Mouse (Mus musculus) neural tube, embryonic 13.5 days (tissue): ENCODE data around the gene Tubal3. TPM values are rescaled to one million over a fixed set of nuclear protein-coding genes. Genes with fewer than 3 reads are reported as not detected.

ENCODE experiments used
- ATAC-seq: fragments of 200-750 bp; cut with Nextera tagmentation; 2 replicates; pipeline ENCODE4 v1.8.0; 2017; ENCODE audit warnings: low read depth, mild to moderate bottlenecking, moderate TSS enrichment, moderate library complexity
- H3K27ac ChIP-seq: fragments of 300-500 bp; sonication (generic); replicated peaks from 2 replicates; pipeline ENCODE4 v1.5.1; 2015; ENCODE audit warnings: moderate library complexity, mild to moderate bottlenecking, inconsistent platforms
- H3K27me3 ChIP-seq: fragments of 300-500 bp; sonication (generic); 2 replicates; pipeline ENCODE4 v1.6.1; 2015; ENCODE audit warnings: mild to moderate bottlenecking, inconsistent platforms
- H3K36me3 ChIP-seq: fragments of 300-500 bp; sonication (generic); 2 replicates; pipeline ENCODE4 v1.6.1; 2015; ENCODE audit warnings: mild to moderate bottlenecking, inconsistent platforms
- H3K4me1 ChIP-seq: fragments of 300-500 bp; sonication (generic); replicated peaks from 2 replicates; pipeline ENCODE4 v1.6.1; 2015; ENCODE audit warnings: inconsistent platforms
- H3K4me2 ChIP-seq: fragments of 300-500 bp; sonication (generic); 2 replicates; pipeline ENCODE4 v1.6.1; 2015; ENCODE audit warnings: inconsistent platforms, mild to moderate bottlenecking, moderate library complexity
- H3K4me3 ChIP-seq: fragments of 300-500 bp; sonication (generic); 2 replicates; pipeline ENCODE4 v1.5.1; 2015; ENCODE audit warnings: mild to moderate bottlenecking, inconsistent platforms
- H3K9ac ChIP-seq: fragments of 300-500 bp; sonication (generic); 2 replicates; pipeline ENCODE4 v1.6.1; 2015; ENCODE audit warnings: moderate library complexity, mild to moderate bottlenecking, inconsistent platforms
- H3K9me3 ChIP-seq: fragments of 300-500 bp; sonication (generic); 2 replicates; pipeline ENCODE4 v1.6.1; 2016; ENCODE audit warnings: inconsistent platforms
- WGBS: fragments of 180-500 bp; shearing (Covaris S2); methylation state at CpG from one replicate; pipeline ENCODE4 v1.1.7; 2015; 5-methylcytosine and 5-hydroxymethylcytosine counted together
- polyA plus RNA-seq: library from polyadenylated mRNA; unstranded; fragments of >200 nt; fragmentation: Nextera tagmentation; extraction: Ambion mirVana; gene quantifications from 2 replicates; pipeline ENCODE4 v1.2.1, GENCODE M21; 2015

Gene Tubal3
- not detected in 2 replicates for polyA plus RNA-seq

- 0 out of 2 replicates have a peak within 1 kb of the TSS, but pooled peaks have one; percentile 42 for H3K27ac ChIP-seq
- H3K9ac ChIP-seq, result peak within 1 kb of the TSS; percentile 81
- H3K4me2 ChIP-seq, result peak within 1 kb of the TSS; percentile 76
- WGBS, result under 1% methylated on average over 52 of the region's 52 CpGs
- peak within 1 kb of the TSS; percentile 82 for H3K4me3 ChIP-seq
- no peaks in the 10 kb centered on the region for H3K36me3 ChIP-seq
- ATAC-seq, result peak; percentile 99
- no peaks in the 10 kb centered on the region for H3K27me3 ChIP-seq
- H3K4me1 ChIP-seq, result peaks cover 11% of the 10 kb centered on the region
- no peaks in the 10 kb centered on the region for H3K9me3 ChIP-seq
Observed at GRCm38 (mm10) chr13:3917571-3918311, at the start of gene Tubal3, which contains the start of gene Net1. Gene Tubal3 (plus strand): TSS chr13:3918274. Gene Net1 (minus strand): TSS chr13:3918220.

- H3K9ac ChIP-seq, result no peak overlapping the region
- H3K36me3 ChIP-seq, result no peaks in the 10 kb centered on the region
- no peaks in the 10 kb centered on the region for H3K4me1 ChIP-seq
- H3K9me3 ChIP-seq, result no peaks in the 10 kb centered on the region
- no peak overlapping the region for H3K4me3 ChIP-seq
- no peak overlapping the region for H3K4me2 ChIP-seq
- no peak overlapping the region for H3K27ac ChIP-seq
- no peak for ATAC-seq
- no peaks in the 10 kb centered on the region for H3K27me3 ChIP-seq
Observed at GRCm38 (mm10) chr13:3869901-3870300, 48.2 kb upstream of the Tubal3 start.

GRCm38 (mm10) chr13:3872832-3873231 lies 45.2 kb upstream of the Tubal3 start:
- H3K9ac ChIP-seq, result no peak overlapping the region
- no peaks in the 10 kb centered on the region for H3K9me3 ChIP-seq
- no peak for ATAC-seq
- WGBS, result 91% methylated on average over 4 of the region's 4 CpGs
- H3K36me3 ChIP-seq, result no peaks in the 10 kb centered on the region
- no peak overlapping the region for H3K27ac ChIP-seq
- no peaks in the 10 kb centered on the region for H3K4me1 ChIP-seq
- no peaks in the 10 kb centered on the region for H3K27me3 ChIP-seq
- no peak overlapping the region for H3K4me2 ChIP-seq
- H3K4me3 ChIP-seq, result no peak overlapping the region

GRCm38 (mm10) chr13:3876448-3876847 lies 41.6 kb upstream of the Tubal3 start:
- no peak overlapping the region for H3K9ac ChIP-seq
- H3K9me3 ChIP-seq, result no peaks in the 10 kb centered on the region
- H3K27ac ChIP-seq, result no peak overlapping the region
- no peak for ATAC-seq
- H3K27me3 ChIP-seq, result no peaks in the 10 kb centered on the region
- no peak overlapping the region for H3K4me2 ChIP-seq
- no peaks in the 10 kb centered on the region for H3K36me3 ChIP-seq
- WGBS, result 76% methylated on average over 6 of the region's 6 CpGs
- H3K4me1 ChIP-seq, result no peaks in the 10 kb centered on the region
- H3K4me3 ChIP-seq, result no peak overlapping the region

GRCm38 (mm10) chr13:3877185-3877584 lies 40.9 kb upstream of the Tubal3 start:
- H3K4me3 ChIP-seq, result no peak overlapping the region

GRCm38 (mm10) chr13:3877679-3878220 lies 40.3 kb upstream of the Tubal3 start:
- no peaks in the 10 kb centered on the region for H3K9me3 ChIP-seq
- H3K36me3 ChIP-seq, result peaks cover 4% of the 10 kb centered on the region; the same call in 1 of the 2 replicates
- no peak for ATAC-seq
- H3K4me1 ChIP-seq, result no peaks in the 10 kb centered on the region
- no peak overlapping the region for H3K27ac ChIP-seq
- 70% methylated on average over 4 of the region's 4 CpGs for WGBS
- H3K9ac ChIP-seq, result no peak overlapping the region
- no peak overlapping the region for H3K4me3 ChIP-seq
- H3K27me3 ChIP-seq, result no peaks in the 10 kb centered on the region
- H3K4me2 ChIP-seq, result no peak overlapping the region

More at GRCm38 (mm10) chr13:3877185-3877584, 40.9 kb upstream of the Tubal3 start:
- H3K4me1 ChIP-seq, result no peaks in the 10 kb centered on the region
- WGBS, result 79% methylated on average over 6 of the region's 6 CpGs
- no peak for ATAC-seq
- no peak overlapping the region for H3K9ac ChIP-seq
- H3K9me3 ChIP-seq, result no peaks in the 10 kb centered on the region
- H3K27me3 ChIP-seq, result no peaks in the 10 kb centered on the region
- H3K27ac ChIP-seq, result no peak overlapping the region
- H3K4me2 ChIP-seq, result no peak overlapping the region
- H3K36me3 ChIP-seq, result peaks cover 3% of the 10 kb centered on the region; the same call in 1 of the 2 replicates

GRCm38 (mm10) chr13:3886663-3887062 lies 31.4 kb upstream of the Tubal3 start:
- Histone ChIP-seq H3K4me2 (no peak overlapping the region), H3K27ac (no peak overlapping the region), H3K4me1 (no peaks in the 10 kb centered on the region), H3K9me3 (no peaks in the 10 kb centered on the region), H3K9ac (no peak overlapping the region), H3K27me3 (no peaks in the 10 kb centered on the region), H3K4me3 (no peak overlapping the region), H3K36me3 (peaks cover 53% of the 10 kb centered on the region)
- ATAC-seq, result no peak
- WGBS, result 91% methylated on average over 7 of the region's 7 CpGs

- H3K27me3 ChIP-seq, result no peaks in the 10 kb centered on the region
- no peak overlapping the region for H3K9ac ChIP-seq
- no peak overlapping the region for H3K27ac ChIP-seq
- H3K4me1 ChIP-seq, result 0 out of 2 replicates have a peak, but pooled peaks cover 5% of the 10 kb centered on the region
- no peak overlapping the region for H3K4me3 ChIP-seq
- H3K4me2 ChIP-seq, result no peak overlapping the region
- peaks cover 42% of the 10 kb centered on the region for H3K36me3 ChIP-seq
- ATAC-seq, result no peak
- 94% methylated on average over 3 of the region's 3 CpGs for WGBS
- no peaks in the 10 kb centered on the region for H3K9me3 ChIP-seq
Observed at GRCm38 (mm10) chr13:3889111-3889510, 29.0 kb upstream of the Tubal3 start.

GRCm38 (mm10) chr13:3890061-3890460 lies 28.0 kb upstream of the Tubal3 start:
- Histone ChIP-seq H3K27me3 (no peaks in the 10 kb centered on the region), H3K9me3 (no peaks in the 10 kb centered on the region), H3K9ac (no peak overlapping the region), H3K27ac (no peak overlapping the region), H3K4me2 (no peak overlapping the region), H3K4me3 (no peak overlapping the region), H3K4me1 (0 out of 2 replicates have a peak, but pooled peaks cover 5% of the 10 kb centered on the region), H3K36me3 (peaks cover 34% of the 10 kb centered on the region)
- no peak for ATAC-seq
- 23% methylated on average over 8 of the region's 8 CpGs for WGBS

GRCm38 (mm10) chr13:3891479-3892087 lies 26.5 kb upstream of the Tubal3 start:
- no peaks in the 10 kb centered on the region for H3K27me3 ChIP-seq
- H3K4me2 ChIP-seq, result peak overlapping the region; percentile 69
- 41% methylated on average over 8 of the region's 8 CpGs for WGBS

GRCm38 (mm10) chr13:3892601-3893000 lies 25.5 kb upstream of the Tubal3 start:
- Histone ChIP-seq H3K4me3 (peak overlapping the region; percentile 49), H3K27ac (no peak overlapping the region), H3K27me3 (no peaks in the 10 kb centered on the region), H3K4me1 (0 out of 2 replicates have a peak, but pooled peaks cover 5% of the 10 kb centered on the region), H3K4me2 (peak overlapping the region; percentile 69), H3K36me3 (peaks cover 10% of the 10 kb centered on the region; the same call in 1 of the 2 replicates), H3K9ac (peak overlapping the region; percentile 70; the same call in 1 of the 2 replicates), H3K9me3 (no peaks in the 10 kb centered on the region)
- WGBS, result 25% methylated on average over 7 of the region's 7 CpGs
- ATAC-seq, result no peak

More at GRCm38 (mm10) chr13:3891479-3892087, 26.5 kb upstream of the Tubal3 start:
- Histone ChIP-seq H3K27ac (no peak overlapping the region), H3K9me3 (no peaks in the 10 kb centered on the region), H3K4me3 (peak overlapping the region; percentile 49), H3K36me3 (peaks cover 21% of the 10 kb centered on the region), H3K4me1 (0 out of 2 replicates have a peak, but pooled peaks cover 5% of the 10 kb centered on the region), H3K9ac (no peak overlapping the region)
- no peak for ATAC-seq
